Mouse (Mus musculus): ENCODE data around the gene Nr2c1. TPM values are rescaled to one million over a fixed set of nuclear protein-coding genes. Genes with fewer than 3 reads are reported as not detected.

Nr2c1 gene
- polyA plus RNA-seq (2012; fragmentation: generic; extraction: Trizol): 5.2 TPM
- long read RNA-seq, experiment 1, transcript Nr2c1-203 (14 exons, 3,732 nt): major isoform, 7 of 10 reads
- long read RNA-seq, experiment 1, partial matches to known transcripts: 2 of 10 reads
- long read RNA-seq, experiment 1, other reads (novel, unspliced or antisense): 1 of 10 reads
- long read RNA-seq, experiment 2, transcript Nr2c1-203 (14 exons, 3,732 nt): major isoform, 36 of 43 reads
- long read RNA-seq, experiment 2, partial matches to known transcripts: 2 of 43 reads
- long read RNA-seq, experiment 2, other reads (novel, unspliced or antisense): 3 of 43 reads

- H3K79me3 ChIP-seq (ENCODE audit: low read depth): peaks cover 10% of the 10 kb centered on the region
- peak within 1 kb of the TSS; percentile 75 for H3K4me3 ChIP-seq (ENCODE audit: insufficient read depth, poor library complexity, severe bottlenecking)
- H3ac ChIP-seq (ENCODE audit: control insufficient read depth, insufficient read length, low read depth): peak within 1 kb of the TSS; percentile 59
- H3K79me2 ChIP-seq (ENCODE audit: control insufficient read depth, insufficient read depth): peaks cover 37% of the 10 kb centered on the region
- H3K36me3 ChIP-seq (ENCODE audit: control insufficient read depth, insufficient read depth): no peaks in the 10 kb centered on the region
- TF ChIP-seq FOSL1 (IDR thresholded peaks at IDR 0.05; ENCODE audit: insufficient read depth, low read length, poor library complexity, severe bottlenecking) (no peak), CTCF (IDR thresholded peaks at IDR 0.05; ENCODE audit: control insufficient read depth, insufficient read depth, insufficient read length) (peak; percentile 48), MYOG (IDR thresholded peaks at IDR 0.05; ENCODE audit: control insufficient read depth, extremely low read depth, insufficient read length) (no peak), USF1 (IDR thresholded peaks at IDR 0.05; ENCODE audit: low read depth) (no peak), CEBPB (IDR thresholded peaks at IDR 0.05; ENCODE audit: low read depth) (no peak), MAX (IDR thresholded peaks at IDR 0.05) (no peak), MYOD1 (IDR thresholded peaks at IDR 0.05; ENCODE audit: control insufficient read depth, insufficient read length, low read depth) (peak; percentile 22)
- no peaks in the 10 kb centered on the region for H3K27me3 ChIP-seq (ENCODE audit: control insufficient read depth, insufficient read depth, insufficient read length)
Measured at GRCm38 (mm10) chr10:94147756-94148531, at the start of gene Nr2c1. Nr2c1 (plus strand) TSS chr10:94148023.

GRCm38 (mm10) chr10:94098100-94098499 lies 49.7 kb upstream of the Nr2c1 start:
- Histone ChIP-seq H3K36me3 (ENCODE audit: control insufficient read depth, insufficient read depth) (no peaks in the 10 kb centered on the region), H3ac (ENCODE audit: control insufficient read depth, insufficient read length, low read depth) (no peak overlapping the region), H3K79me2 (ENCODE audit: control insufficient read depth, insufficient read depth) (no peaks in the 10 kb centered on the region), H3K4me3 (ENCODE audit: insufficient read depth, poor library complexity, severe bottlenecking) (no peak overlapping the region), H3K27me3 (ENCODE audit: control insufficient read depth, insufficient read depth, insufficient read length) (no peaks in the 10 kb centered on the region), H3K79me3 (ENCODE audit: low read depth) (no peaks in the 10 kb centered on the region)
- no peak for TF ChIP-seq MYOD1 (IDR thresholded peaks at IDR 0.05; ENCODE audit: control insufficient read depth, insufficient read length, low read depth)
- TF ChIP-seq MAX (IDR thresholded peaks at IDR 0.05): no peak
- TF ChIP-seq USF1 (IDR thresholded peaks at IDR 0.05; ENCODE audit: low read depth): no peak
- no peak for TF ChIP-seq FOSL1 (IDR thresholded peaks at IDR 0.05; ENCODE audit: insufficient read depth, low read length, poor library complexity, severe bottlenecking)
- no peak for TF ChIP-seq MYOG (IDR thresholded peaks at IDR 0.05; ENCODE audit: control insufficient read depth, extremely low read depth, insufficient read length)
- no peak for TF ChIP-seq CEBPB (IDR thresholded peaks at IDR 0.05; ENCODE audit: low read depth)
- TF ChIP-seq CTCF (IDR thresholded peaks at IDR 0.05; ENCODE audit: control insufficient read depth, insufficient read depth, insufficient read length): no peak

GRCm38 (mm10) chr10:94105498-94105897 lies 42.3 kb upstream of the Nr2c1 start:
- Histone ChIP-seq H3ac (ENCODE audit: control insufficient read depth, insufficient read length, low read depth) (no peak overlapping the region), H3K27me3 (ENCODE audit: control insufficient read depth, insufficient read depth, insufficient read length) (no peaks in the 10 kb centered on the region), H3K36me3 (ENCODE audit: control insufficient read depth, insufficient read depth) (no peaks in the 10 kb centered on the region), H3K79me2 (ENCODE audit: control insufficient read depth, insufficient read depth) (no peaks in the 10 kb centered on the region), H3K4me3 (ENCODE audit: insufficient read depth, poor library complexity, severe bottlenecking) (no peak overlapping the region), H3K79me3 (ENCODE audit: low read depth) (no peaks in the 10 kb centered on the region)
- no peak for TF ChIP-seq MYOG (IDR thresholded peaks at IDR 0.05; ENCODE audit: control insufficient read depth, extremely low read depth, insufficient read length)
- no peak for TF ChIP-seq MAX (IDR thresholded peaks at IDR 0.05)
- TF ChIP-seq USF1 (IDR thresholded peaks at IDR 0.05; ENCODE audit: low read depth): no peak
- TF ChIP-seq FOSL1 (IDR thresholded peaks at IDR 0.05; ENCODE audit: insufficient read depth, low read length, poor library complexity, severe bottlenecking): no peak
- no peak for TF ChIP-seq CTCF (IDR thresholded peaks at IDR 0.05; ENCODE audit: control insufficient read depth, insufficient read depth, insufficient read length)
- no peak for TF ChIP-seq MYOD1 (IDR thresholded peaks at IDR 0.05; ENCODE audit: control insufficient read depth, insufficient read length, low read depth)
- TF ChIP-seq CEBPB (IDR thresholded peaks at IDR 0.05; ENCODE audit: low read depth): no peak

- no peaks in the 10 kb centered on the region for H3K79me3 ChIP-seq (ENCODE audit: low read depth)
- no peak for TF ChIP-seq MAX (IDR thresholded peaks at IDR 0.05)
- no peak for TF ChIP-seq CEBPB (IDR thresholded peaks at IDR 0.05; ENCODE audit: low read depth)
- TF ChIP-seq MYOD1 (IDR thresholded peaks at IDR 0.05; ENCODE audit: control insufficient read depth, insufficient read length, low read depth): no peak
- no peak for TF ChIP-seq FOSL1 (IDR thresholded peaks at IDR 0.05; ENCODE audit: insufficient read depth, low read length, poor library complexity, severe bottlenecking)
- no peak for TF ChIP-seq MYOG (IDR thresholded peaks at IDR 0.05; ENCODE audit: control insufficient read depth, extremely low read depth, insufficient read length)
- TF ChIP-seq CTCF (IDR thresholded peaks at IDR 0.05; ENCODE audit: control insufficient read depth, insufficient read depth, insufficient read length): no peak
- no peak for TF ChIP-seq USF1 (IDR thresholded peaks at IDR 0.05; ENCODE audit: low read depth)
- no peaks in the 10 kb centered on the region for H3K36me3 ChIP-seq (ENCODE audit: control insufficient read depth, insufficient read depth)
- no peaks in the 10 kb centered on the region for H3K27me3 ChIP-seq (ENCODE audit: control insufficient read depth, insufficient read depth, insufficient read length)
- H3ac ChIP-seq (ENCODE audit: control insufficient read depth, insufficient read length, low read depth): no peak overlapping the region
- H3K79me2 ChIP-seq (ENCODE audit: control insufficient read depth, insufficient read depth): no peaks in the 10 kb centered on the region
- H3K4me3 ChIP-seq (ENCODE audit: insufficient read depth, poor library complexity, severe bottlenecking): no peak overlapping the region
Measured at GRCm38 (mm10) chr10:94107168-94107567, 40.7 kb upstream of the Nr2c1 start.

GRCm38 (mm10) chr10:94107607-94108006 lies 40.2 kb upstream of the Nr2c1 start:
- Histone ChIP-seq H3K79me2 (ENCODE audit: control insufficient read depth, insufficient read depth) (no peaks in the 10 kb centered on the region), H3K4me3 (ENCODE audit: insufficient read depth, poor library complexity, severe bottlenecking) (no peak overlapping the region), H3ac (ENCODE audit: control insufficient read depth, insufficient read length, low read depth) (no peak overlapping the region), H3K79me3 (ENCODE audit: low read depth) (no peaks in the 10 kb centered on the region), H3K36me3 (ENCODE audit: control insufficient read depth, insufficient read depth) (no peaks in the 10 kb centered on the region), H3K27me3 (ENCODE audit: control insufficient read depth, insufficient read depth, insufficient read length) (no peaks in the 10 kb centered on the region)
- no peak for TF ChIP-seq MAX (IDR thresholded peaks at IDR 0.05)
- no peak for TF ChIP-seq USF1 (IDR thresholded peaks at IDR 0.05; ENCODE audit: low read depth)
- TF ChIP-seq CEBPB (IDR thresholded peaks at IDR 0.05; ENCODE audit: low read depth): no peak
- no peak for TF ChIP-seq MYOD1 (IDR thresholded peaks at IDR 0.05; ENCODE audit: control insufficient read depth, insufficient read length, low read depth)
- no peak for TF ChIP-seq FOSL1 (IDR thresholded peaks at IDR 0.05; ENCODE audit: insufficient read depth, low read length, poor library complexity, severe bottlenecking)
- no peak for TF ChIP-seq CTCF (IDR thresholded peaks at IDR 0.05; ENCODE audit: control insufficient read depth, insufficient read depth, insufficient read length)

Measured in C2C12 (cell line).